Mouse (Mus musculus) hindbrain, embryonic 12.5 days (tissue): ENCODE data around the gene Kif7. TPM values are rescaled to one million over a fixed set of nuclear protein-coding genes. Genes with fewer than 3 reads are reported as not detected.

Source experiments
- ATAC-seq: fragments of 200-750 bp; cut with Nextera tagmentation; 2 replicates; pipeline ENCODE4 v1.8.0; 2017; ENCODE audit warnings: moderate TSS enrichment; ENCODE audit not compliant: low FRiP score
- H3K27ac ChIP-seq: fragments of 300-500 bp; sonication (generic); 2 replicates; pipeline ENCODE4 v1.5.1; 2016; ENCODE audit warnings: mild to moderate bottlenecking
- H3K27me3 ChIP-seq: fragments of 300-500 bp; sonication (generic); 2 replicates; pipeline ENCODE4 v1.6.1; 2016; ENCODE audit warnings: mild to moderate bottlenecking
- H3K36me3 ChIP-seq: fragments of 300-500 bp; sonication (generic); 2 replicates; pipeline ENCODE4 v1.6.1; 2016; ENCODE audit warnings: mild to moderate bottlenecking
- H3K4me1 ChIP-seq: fragments of 300-500 bp; sonication (generic); 2 replicates; pipeline ENCODE4 v1.6.1; 2016
- H3K4me2 ChIP-seq: fragments of 300-500 bp; sonication (generic); replicated peaks from 2 replicates; pipeline ENCODE4 v1.6.1; 2016; ENCODE audit warnings: mild to moderate bottlenecking
- H3K4me3 ChIP-seq: fragments of 300-500 bp; sonication (generic); 2 replicates; pipeline ENCODE4 v1.5.1; 2016; ENCODE audit warnings: mild to moderate bottlenecking
- H3K9ac ChIP-seq: fragments of 300-500 bp; sonication (generic); 2 replicates; pipeline ENCODE4 v1.6.1; 2016; ENCODE audit warnings: mild to moderate bottlenecking, moderate library complexity
- H3K9me3 ChIP-seq: fragments of 300-500 bp; sonication (generic); replicated peaks from 2 replicates; pipeline ENCODE4 v1.6.1; 2016; ENCODE audit warnings: mild to moderate bottlenecking
- WGBS: fragments of 180-500 bp; shearing (Covaris S2); methylation state at CpG from one replicate; pipeline ENCODE4 v1.1.7; 2016; 5-methylcytosine and 5-hydroxymethylcytosine counted together
- polyA plus RNA-seq: library from polyadenylated mRNA; unstranded; fragments of >200 nt; fragmentation: Nextera tagmentation; extraction: Ambion mirVana; gene quantifications from 2 replicates; pipeline ENCODE4 v1.2.1, GENCODE M21; 2016

The Kif7 gene
- polyA plus RNA-seq, 1 experiment from 2014 or later = 6.9 TPM

- WGBS = 42% methylated on average over 1 of the region's 1 CpGs
- H3K4me2 ChIP-seq = no peak overlapping the region
- no peak overlapping the region for H3K9ac ChIP-seq
- ATAC-seq = no peak
- no peak overlapping the region for H3K27ac ChIP-seq
- H3K4me1 ChIP-seq = peaks cover 4% of the 10 kb centered on the region; the same call in 1 of the 2 replicates
- H3K9me3 ChIP-seq = no peaks in the 10 kb centered on the region
- no peaks in the 10 kb centered on the region for H3K27me3 ChIP-seq
- H3K4me3 ChIP-seq = no peak overlapping the region
- H3K36me3 ChIP-seq = no peaks in the 10 kb centered on the region
Measured at GRCm38 (mm10) chr7:79654586-79654985, 60.9 kb downstream of the Kif7 start.

GRCm38 (mm10) chr7:79654185-79654584 is 61.3 kb downstream of the Kif7 start:
- ATAC-seq = no peak
- Histone ChIP-seq H3K4me3 (no peak overlapping the region), H3K27ac (no peak overlapping the region), H3K36me3 (no peaks in the 10 kb centered on the region), H3K27me3 (no peaks in the 10 kb centered on the region), H3K9ac (no peak overlapping the region), H3K4me2 (no peak overlapping the region), H3K9me3 (no peaks in the 10 kb centered on the region), H3K4me1 (peaks cover 1% of the 10 kb centered on the region; the same call in 1 of the 2 replicates)
- 85% methylated on average over 1 of the region's 1 CpGs for WGBS

- 6% methylated on average over 3 of the region's 3 CpGs for WGBS
- H3K27me3 ChIP-seq = no peaks in the 10 kb centered on the region
- H3K9ac ChIP-seq = no peak overlapping the region
- H3K4me1 ChIP-seq = no peaks in the 10 kb centered on the region
- H3K36me3 ChIP-seq = no peaks in the 10 kb centered on the region
- no peak overlapping the region for H3K27ac ChIP-seq
- no peak for ATAC-seq
- H3K4me2 ChIP-seq = no peak overlapping the region
- no peak overlapping the region for H3K4me3 ChIP-seq
- no peaks in the 10 kb centered on the region for H3K9me3 ChIP-seq
Measured at GRCm38 (mm10) chr7:79649005-79649404, 66.5 kb downstream of the Kif7 start.

Other genes starting within 250 kb of the Kif7 start
- gene Polg, start 249.4 kb downstream of the Kif7 start, polyA plus RNA-seq = 40.1 and 42.0 TPM in 2 replicates
- 1.4 and 2.3 TPM in 2 replicates for gene Rhcg, start 98.1 kb downstream of the Kif7 start, polyA plus RNA-seq
- gene Ticrr, start 55.5 kb downstream of the Kif7 start, polyA plus RNA-seq = 8.9 and 9.2 TPM in 2 replicates
- gene Plin1, start 17.2 kb upstream of the Kif7 start, polyA plus RNA-seq = not detected in 2 replicates
- 6.8 and 9.5 TPM in 2 replicates for gene Pex11a, start 27.4 kb upstream of the Kif7 start, polyA plus RNA-seq
- gene Wdr93, start 27.4 kb upstream of the Kif7 start, polyA plus RNA-seq = 0.57 and 0.72 TPM in 2 replicates
- gene Mesp1, start 78.1 kb upstream of the Kif7 start, polyA plus RNA-seq = 0.17 TPM in 1 of 2 replicates, not detected in the other
- gene Mesp2, start 95.0 kb upstream of the Kif7 start, polyA plus RNA-seq = 0.42 and 0.56 TPM in 2 replicates
- 3.5 and 4.6 TPM in 2 replicates for gene Anpep, start 145.3 kb upstream of the Kif7 start, polyA plus RNA-seq
- 48.7 and 56.7 TPM in 2 replicates for gene Ap3s2, start 204.9 kb upstream of the Kif7 start, polyA plus RNA-seq
- gene Arpin, start 219.6 kb upstream of the Kif7 start, polyA plus RNA-seq = 19.8 and 20.3 TPM in 2 replicates